Mouse (Mus musculus) small intestine, adult 2 months (tissue): ENCODE results near the gene 4933427D14Rik. TPM values are rescaled to one million over a fixed set of nuclear protein-coding genes. Genes with fewer than 3 reads are reported as not detected.

ENCODE experiments used
- H3K27ac ChIP-seq: fragments of 200-500 bp; 2 replicates; pipeline ENCODE4 v1.5.1; 2012; ENCODE audit warnings: low read depth, low read length, control low read depth, inconsistent platforms; ENCODE audit not compliant: insufficient read depth
- H3K27me3 ChIP-seq: fragments of 200-500 bp; 2 replicates; pipeline ENCODE4 v1.6.1; 2012; ENCODE audit warnings: mild to moderate bottlenecking, moderate library complexity, low read length, inconsistent platforms; ENCODE audit not compliant: control insufficient read depth, insufficient read depth
- H3K36me3 ChIP-seq: fragments of 200-500 bp; 2 replicates; pipeline ENCODE4 v1.6.1; 2012; ENCODE audit warnings: mild to moderate bottlenecking, low read length, control low read depth, inconsistent platforms; ENCODE audit not compliant: control insufficient read depth, insufficient read depth
- H3K4me1 ChIP-seq: fragments of 200-500 bp; 2 replicates; pipeline ENCODE4 v1.6.1; 2012; ENCODE audit warnings: low read length, inconsistent platforms, mixed read lengths; ENCODE audit not compliant: control insufficient read depth, insufficient read depth, insufficient read length
- H3K4me3 ChIP-seq: fragments of 200-500 bp; 2 replicates; pipeline ENCODE4 v1.5.1; 2012; ENCODE audit warnings: low read depth, mild to moderate bottlenecking, control low read depth, inconsistent platforms, low read length, moderate library complexity
- CTCF ChIP-seq: fragments of 200-500 bp; IDR thresholded peaks from 2 replicates; pipeline ENCODE4 v1.5.1; 2012; ENCODE audit warnings: low read depth, mild to moderate bottlenecking, control low read depth, inconsistent platforms, low read length, moderate library complexity, mixed read lengths; ENCODE audit not compliant: insufficient replicate concordance, insufficient read length; ENCODE audit errors: extremely low read depth
- POLR2A ChIP-seq: fragments of 200-500 bp; IDR thresholded peaks from 2 replicates; pipeline ENCODE4 v1.6.1; 2012; ENCODE audit warnings: low read depth, mild to moderate bottlenecking, control low read depth, inconsistent platforms, low read length, moderate library complexity
- WGBS: fragments of 180-500 bp; shearing (Covaris S2); methylation state at CpG from one replicate; pipeline ENCODE4 v1.1.7; 2018; 5-methylcytosine and 5-hydroxymethylcytosine counted together
- polyA plus RNA-seq: library from polyadenylated mRNA; depleted of rRNA; stranded (reverse); fragments of >200 nt; gene quantifications from 2 replicates; pipeline ENCODE4 v1.2.3, GENCODE M21; 2012; rRNA removed

Gene 4933427D14Rik
- 1.3 and 2.5 TPM in 2 replicates for polyA plus RNA-seq

- WGBS: under 1% methylated on average over 42 of the region's 42 CpGs
- Histone ChIP-seq H3K4me3 (peak within 1 kb of the TSS; percentile 91), H3K36me3 (peaks cover 16% of the 10 kb centered on the region), H3K27me3 (no peaks in the 10 kb centered on the region), H3K27ac (peak within 1 kb of the TSS; percentile 92), H3K4me1 (peaks cover 7% of the 10 kb centered on the region; the same call in 1 of the 2 replicates)
- TF ChIP-seq CTCF (no peak), POLR2A (peak; percentile 29; the same call in 1 of the 2 replicates)
These were observed at the start of gene 4933427D14Rik, which contains the start of gene Txndc17 for GRCm38 (mm10) chr11:72207204-72207833. 4933427D14Rik (minus strand) TSS chr11:72207459. Txndc17 (plus strand) TSS chr11:72207547.

GRCm38 (mm10) chr11:72256441-72256840 lies 49.2 kb upstream of the 4933427D14Rik start:
- Histone ChIP-seq H3K36me3 (no peaks in the 10 kb centered on the region), H3K4me3 (no peak overlapping the region), H3K4me1 (no peaks in the 10 kb centered on the region), H3K27ac (no peak overlapping the region), H3K27me3 (no peaks in the 10 kb centered on the region; the same call in 1 of the 2 replicates)
- no peak for TF ChIP-seq POLR2A
- no peak for TF ChIP-seq CTCF
- 62% methylated on average over 2 of the region's 2 CpGs for WGBS

GRCm38 (mm10) chr11:72255629-72256028 lies 48.4 kb upstream of the 4933427D14Rik start:
- H3K4me1 ChIP-seq: no peaks in the 10 kb centered on the region
- WGBS: 57% methylated on average over 4 of the region's 4 CpGs
- no peaks in the 10 kb centered on the region for H3K36me3 ChIP-seq
- no peaks in the 10 kb centered on the region for H3K27me3 ChIP-seq
- no peak overlapping the region for H3K27ac ChIP-seq
- no peak overlapping the region for H3K4me3 ChIP-seq
- TF ChIP-seq CTCF (no peak), POLR2A (no peak)

- Histone ChIP-seq H3K27me3 (peaks cover 4% of the 10 kb centered on the region; the same call in 1 of the 2 replicates), H3K4me1 (no peaks in the 10 kb centered on the region), H3K36me3 (no peaks in the 10 kb centered on the region), H3K27ac (no peak overlapping the region), H3K4me3 (no peak overlapping the region)
- no peak for TF ChIP-seq CTCF
- WGBS: 83% methylated on average over 8 of the region's 8 CpGs
These were observed 38.0 kb upstream of the 4933427D14Rik start for GRCm38 (mm10) chr11:72245196-72245753.

- Histone ChIP-seq H3K27me3 (no peaks in the 10 kb centered on the region), H3K4me3 (no peak overlapping the region), H3K36me3 (no peaks in the 10 kb centered on the region), H3K4me1 (no peaks in the 10 kb centered on the region), H3K27ac (no peak overlapping the region)
- TF ChIP-seq POLR2A (no peak), CTCF (no peak)
- WGBS: 69% methylated on average over 4 of the region's 4 CpGs
These were observed 33.0 kb upstream of the 4933427D14Rik start for GRCm38 (mm10) chr11:72240062-72240860.

GRCm38 (mm10) chr11:72234013-72234412 lies 26.8 kb upstream of the 4933427D14Rik start:
- no peak overlapping the region for H3K4me3 ChIP-seq
- no peaks in the 10 kb centered on the region for H3K4me1 ChIP-seq
- 82% methylated on average over 5 of the region's 5 CpGs for WGBS
- H3K27ac ChIP-seq: no peak overlapping the region
- H3K36me3 ChIP-seq: no peaks in the 10 kb centered on the region
- TF ChIP-seq POLR2A (no peak), CTCF (no peak)
- no peaks in the 10 kb centered on the region for H3K27me3 ChIP-seq

GRCm38 (mm10) chr11:72232991-72233390 lies 25.7 kb upstream of the 4933427D14Rik start:
- Histone ChIP-seq H3K36me3 (no peaks in the 10 kb centered on the region), H3K4me3 (no peak overlapping the region), H3K27me3 (no peaks in the 10 kb centered on the region), H3K4me1 (no peaks in the 10 kb centered on the region), H3K27ac (no peak overlapping the region)
- TF ChIP-seq POLR2A (no peak), CTCF (no peak)
- 42% methylated on average over 1 of the region's 1 CpGs for WGBS
